Mouse (Mus musculus) urinary bladder, postnatal 4 days (tissue): ENCODE data around the gene Kcnab3.

Source experiments
- DNase-seq, 2 experiments: peaks; one replicate each; pipeline ENCODE4 v3.0.0; 2021 to 2022; ENCODE audit warnings: low spot score in 2 of 2

Gene Kcnab3

GRCm38 (mm10) chr11:69369990-69370816 lies 44.1 kb downstream of the Kcnab3 start:
- no peak for DNase-seq

GRCm38 (mm10) chr11:69370817-69371215 lies 44.8 kb downstream of the Kcnab3 start:
- no peak for DNase-seq

- DNase-seq = no peak
Measured at GRCm38 (mm10) chr11:69371601-69372000, 45.5 kb downstream of the Kcnab3 start.

GRCm38 (mm10) chr11:69372056-69372779 lies 46.2 kb downstream of the Kcnab3 start:
- DNase-seq = no peak

GRCm38 (mm10) chr11:69372780-69373170 lies 46.7 kb downstream of the Kcnab3 start:
- DNase-seq = no peak

GRCm38 (mm10) chr11:69373223-69373965 lies 47.3 kb downstream of the Kcnab3 start:
- no peak for DNase-seq

- DNase-seq = no peak
Measured at GRCm38 (mm10) chr11:69375646-69376045, 49.6 kb downstream of the Kcnab3 start.

- no peak for DNase-seq
Measured at GRCm38 (mm10) chr11:69377766-69378165, 51.7 kb downstream of the Kcnab3 start.

GRCm38 (mm10) chr11:69379600-69379999 lies 53.5 kb downstream of the Kcnab3 start:
- no peak for DNase-seq

- DNase-seq = no peak
Measured at GRCm38 (mm10) chr11:69381356-69381755, 55.3 kb downstream of the Kcnab3 start.
